Comparison of ENCODE assay signal across 20 mouse cellular contexts in the genomic region with DNA sequence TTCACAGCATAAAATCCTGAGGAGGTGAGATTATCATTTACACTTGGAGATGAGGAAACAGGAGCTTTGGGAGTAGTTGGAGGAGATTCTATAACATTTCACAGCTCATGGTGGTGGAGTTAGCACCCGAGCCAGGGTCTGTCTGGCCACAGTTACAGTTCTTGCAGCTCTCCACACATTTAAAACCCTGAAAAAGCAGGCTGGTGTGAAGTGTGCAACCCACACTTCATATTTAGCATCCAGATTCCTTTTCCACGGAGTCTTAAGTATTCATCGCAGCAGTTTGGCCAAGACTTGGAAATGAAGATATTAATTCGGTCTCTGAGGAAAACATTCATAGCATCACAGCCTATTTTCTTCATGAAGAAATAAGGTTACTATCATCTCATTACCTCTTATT.
DNase-seq lines count a peak whose midpoint lies in the region; ATAC-seq and TF ChIP-seq lines count a peak whose summit lies in the region.
"Had no signal": no experiment of that assay in that cellular context is flagged by ENCODE, and none has a peak within 500 bp of the region (broad histone marks: within the 10 kb centered on the region; RNA-seq: fewer than 3 reads in every experiment).

No protein-coding gene starts in this region.

- H3K27me3 ChIP-seq in spleen, adult 2 months (ENCODE audit: control insufficient read depth, insufficient read depth, low read length): no peaks in the 10 kb centered on the region
- H3K27me3 ChIP-seq: heart, embryonic 15.5 days; hindbrain, embryonic 13.5 days had no signal

- no peak for TF ChIP-seq CTCF in spleen, adult 2 months (IDR thresholded peaks at IDR 0.05; ENCODE audit: extremely low read depth, insufficient read depth, insufficient read length, insufficient replicate concordance)

- WGBS in spleen, adult 2 months: 82% methylated on average over 4 of the region's 4 CpGs

- no peak overlapping the region for H3K4me3 ChIP-seq in spleen, adult 2 months (ENCODE audit: extremely low read depth, insufficient read depth, insufficient read length)
- H3K4me3 ChIP-seq: embryonic facial prominence, embryonic 10.5 days; heart, adult 2 months; heart, embryonic 15.5 days; hindbrain, embryonic 13.5 days had no signal

- DNase-seq in frontal cortex, postnatal 10 days (ENCODE audit: low spot score in 2 of 2): no peak
- peak; percentile 11 to 20 for DNase-seq in left cerebral cortex, postnatal 14 days (ENCODE audit: low spot score in 2 of 2)
- DNase-seq in left cerebral cortex, adult 8-10 months (ENCODE audit: low spot score in 2 of 2): no peak
- no peak for DNase-seq in spleen, adult 2 months (ENCODE audit: low read depth in 1 of 2, low spot score in 2 of 2)
- no peak for DNase-seq in spleen, postnatal 14 days (ENCODE audit: low spot score in 2 of 2)
- DNase-seq in embryo, embryonic 11 days: no peak
- DNase-seq: adrenal gland, adult 8-10 months; adrenal gland, postnatal 36 days; cerebellum, adult 18-20 months; cerebellum, adult 9-11 months; cerebellum, postnatal 36 days; gastrocnemius, postnatal 14 days; heart, adult 2 months; heart, postnatal 14 days; kidney, adult 11 months had no signal

- intact Hi-C loops in left cerebral cortex, postnatal 14 days (cut with DNase I): loop anchor here (2.0 to 10.0 kb wide), 3 partner anchors 191 to 1001 kb away; no protein-coding TSS in a partner anchor

- peak; percentile 58 for ATAC-seq in frontal cortex, adult (ENCODE audit: low TSS enrichment)

- 0 out of 2 replicates have a peak overlapping the region, but pooled peaks have one; percentile 9 for H3K27ac ChIP-seq in spleen, adult 2 months (ENCODE audit: insufficient read depth, low read length)
- H3K27ac ChIP-seq: embryonic facial prominence, embryonic 10.5 days; heart, adult 2 months; heart, embryonic 15.5 days; hindbrain, embryonic 13.5 days; hindbrain, postnatal 0 days had no signal

- no peaks in the 10 kb centered on the region for H3K36me3 ChIP-seq in spleen, adult 2 months (ENCODE audit: control insufficient read depth, insufficient read depth, low read length)
- H3K36me3 ChIP-seq: embryonic facial prominence, embryonic 10.5 days; heart, embryonic 15.5 days; hindbrain, embryonic 13.5 days had no signal

- TF ChIP-seq POLR2A in spleen, adult 2 months (IDR thresholded peaks at IDR 0.05; ENCODE audit: low read depth, low read length): no peak

- H3K4me1 ChIP-seq in spleen, adult 2 months (ENCODE audit: control insufficient read depth, insufficient read depth, insufficient read length): no peaks in the 10 kb centered on the region
- H3K4me1 ChIP-seq: embryonic facial prominence, embryonic 10.5 days; heart, embryonic 15.5 days; hindbrain, embryonic 13.5 days had no signal

Comparison
In these comparisons a context has a peak if more than half of its experiments do, and no peak if none do; other contexts are left out.
1. DNase-seq: peak in left cerebral cortex, postnatal 14 days (2 of 2); none in frontal cortex, postnatal 10 days (0 of 2), left cerebral cortex, adult 8-10 months (0 of 2), spleen, adult 2 months (0 of 2), spleen, postnatal 14 days (0 of 2) and embryo, embryonic 11 days (single experiment).